Mouse (Mus musculus): ENCODE measurements at regions not wholly inside any gene's neighbourhood (a gene's known extent, or its start where the extent isn't known, plus 50 kb on each side); places are given as distances from the start of the nearest gene placed in this dataset.

GRCm38 (mm10) chr13:52275675-52276074 lies 255.4 kb downstream of the Diras2 start:
- TF ChIP-seq CTCF (IDR thresholded peaks at IDR 0.05; ENCODE audit: low read depth, low read length) (peak; percentile 31; the same call in 1 of the 2 replicates), POLR2A (IDR thresholded peaks at IDR 0.05; ENCODE audit: borderline replicate concordance, low read depth, low read length) (no peak)
